18 mouse cellular contexts compared by ENCODE assay signal in genomic region chr8:41742796-41743670, GRCm38 (mm10).
DNase-seq lines count a peak whose midpoint lies in the region; ATAC-seq and TF ChIP-seq lines count a peak whose summit lies in the region.
"Had no signal": no experiment of that assay in that cellular context is flagged by ENCODE, and none has a peak within 500 bp of the region (broad histone marks: within the 10 kb centered on the region; RNA-seq: fewer than 3 reads in every experiment).

No protein-coding gene starts in this region.

- H3K79me2 ChIP-seq in CH12.LX (replicated peaks; ENCODE audit: control insufficient read depth, extremely low read depth, insufficient read depth, poor library complexity, severe bottlenecking) = no peaks in the 10 kb centered on the region

- no peak overlapping the region for H3K27ac ChIP-seq in CH12.LX (ENCODE audit: insufficient read depth, low read depth)
- peak overlapping the region; percentile 63 for H3K27ac ChIP-seq in forebrain, embryonic 10.5 days
- H3K27ac ChIP-seq in hindbrain, embryonic 12.5 days = no peak overlapping the region
- H3K27ac ChIP-seq in midbrain, embryonic 14.5 days (replicated peaks; ENCODE audit: low read depth, low read length) = no peak overlapping the region
- H3K27ac ChIP-seq in liver, postnatal 0 days (ENCODE audit: low read depth) = no peak overlapping the region
- H3K27ac ChIP-seq: embryonic facial prominence, embryonic 12.5 days; heart, embryonic 15.5 days; intestine, embryonic 15.5 days; kidney, postnatal 0 days; stomach, embryonic 15.5 days had no signal

- no peak overlapping the region for H3K9ac ChIP-seq in CH12.LX (ENCODE audit: insufficient read depth, low read depth)
- H3K9ac ChIP-seq in hindbrain, embryonic 12.5 days = no peak overlapping the region
- H3K9ac ChIP-seq in midbrain, embryonic 14.5 days (replicated peaks; ENCODE audit: low read length) = no peak overlapping the region
- H3K9ac ChIP-seq in liver, postnatal 0 days (replicated peaks) = no peak overlapping the region
- H3K9ac ChIP-seq: embryonic facial prominence, embryonic 12.5 days; heart, embryonic 15.5 days; intestine, embryonic 15.5 days; stomach, embryonic 15.5 days had no signal

- H3K4me3 ChIP-seq in CH12.LX (replicated peaks in 1 of 3; ENCODE audit: low read depth in 2 of 3, low read length in 2 of 3, poor library complexity in 1 of 3) = no peak overlapping the region
- H3K4me3 ChIP-seq in forebrain, embryonic 10.5 days = no peak overlapping the region; the same call in 1 of the 2 replicates
- H3K4me3 ChIP-seq in hindbrain, embryonic 12.5 days = no peak overlapping the region
- no peak overlapping the region for H3K4me3 ChIP-seq in midbrain, embryonic 14.5 days (replicated peaks; ENCODE audit: low read depth, low read length)
- H3K4me3 ChIP-seq in liver, postnatal 0 days (ENCODE audit: low read depth, low read length) = no peak overlapping the region
- H3K4me3 ChIP-seq: embryonic facial prominence, embryonic 12.5 days; heart, embryonic 15.5 days; intestine, embryonic 15.5 days; stomach, embryonic 15.5 days had no signal

- no peak for TF ChIP-seq EP300 in CH12.LX (IDR thresholded peaks at IDR 0.05; ENCODE audit: low read length)
- no peak for TF ChIP-seq EP300 in liver, postnatal 0 days (IDR thresholded peaks at IDR 0.05; ENCODE audit: low read depth)

- H3K27me3 ChIP-seq in CH12.LX (replicated peaks) = no peaks in the 10 kb centered on the region
- H3K27me3 ChIP-seq in forebrain, embryonic 10.5 days (ENCODE audit: poor library complexity, severe bottlenecking) = no peaks in the 10 kb centered on the region
- no peaks in the 10 kb centered on the region for H3K27me3 ChIP-seq in hindbrain, embryonic 12.5 days
- H3K27me3 ChIP-seq in midbrain, embryonic 14.5 days (ENCODE audit: control insufficient read depth, insufficient read depth, low read length) = no peaks in the 10 kb centered on the region
- H3K27me3 ChIP-seq in liver, postnatal 0 days (ENCODE audit: insufficient read depth, low read length) = no peaks in the 10 kb centered on the region
- H3K27me3 ChIP-seq: embryonic facial prominence, embryonic 12.5 days; heart, embryonic 15.5 days; intestine, embryonic 15.5 days; stomach, embryonic 15.5 days had no signal

- no peak overlapping the region for H3K4me2 ChIP-seq in CH12.LX (ENCODE audit: insufficient read depth, low read depth, poor library complexity, severe bottlenecking)
- peak overlapping the region; percentile 19 for H3K4me2 ChIP-seq in hindbrain, embryonic 12.5 days (replicated peaks)
- peak overlapping the region; percentile 31 for H3K4me2 ChIP-seq in midbrain, embryonic 14.5 days (ENCODE audit: low read length)
- H3K4me2 ChIP-seq in liver, postnatal 0 days (ENCODE audit: low read depth, low read length) = no peak overlapping the region
- H3K4me2 ChIP-seq: embryonic facial prominence, embryonic 12.5 days; heart, embryonic 15.5 days; intestine, embryonic 15.5 days; stomach, embryonic 15.5 days had no signal

- peak; percentile 89 for ATAC-seq in hindbrain, embryonic 12.5 days (ENCODE audit: low FRiP score)
- ATAC-seq in midbrain, embryonic 14.5 days (ENCODE audit: low FRiP score, low TSS enrichment) = no peak; the same call in 1 of the 2 replicates
- ATAC-seq in liver, postnatal 0 days = no peak
- ATAC-seq in granulocyte monocyte progenitor cell, adult 5-6 weeks (replicated peaks; ENCODE audit: poor library complexity, severe bottlenecking) = no peak
- ATAC-seq: activated CD4-positive, CD25-positive, alpha-beta regulatory T cell, adult 4 months; intestine, embryonic 15.5 days had no signal

- in situ Hi-C loops in CH12.LX (cut with MboI; ENCODE audit: low pct_ligation_motif_present, low pct_unique_long_range_greater_than_20kb, low sequenced_read_pairs) = no loop called here

- no peaks in the 10 kb centered on the region for H3K9me3 ChIP-seq in CH12.LX (replicated peaks; ENCODE audit: low read length)
- no peaks in the 10 kb centered on the region for H3K9me3 ChIP-seq in forebrain, embryonic 10.5 days
- no peaks in the 10 kb centered on the region for H3K9me3 ChIP-seq in hindbrain, embryonic 12.5 days (replicated peaks)
- H3K9me3 ChIP-seq in midbrain, embryonic 14.5 days (ENCODE audit: control insufficient read depth, low read length) = no peaks in the 10 kb centered on the region
- H3K9me3 ChIP-seq in liver, postnatal 0 days (ENCODE audit: low read length) = no peaks in the 10 kb centered on the region
- H3K9me3 ChIP-seq: embryonic facial prominence, embryonic 12.5 days; heart, embryonic 15.5 days; intestine, embryonic 15.5 days; stomach, embryonic 15.5 days had no signal

- no peak for TF ChIP-seq POLR2A in CH12.LX (IDR thresholded peaks at IDR 0.05; ENCODE audit: low read depth, low read length)

- WGBS in forebrain, embryonic 10.5 days = 59% methylated on average over 11 of the region's 11 CpGs
- 40% methylated on average over 11 of the region's 11 CpGs for WGBS in hindbrain, embryonic 12.5 days
- WGBS in midbrain, embryonic 14.5 days = 28% methylated on average over 11 of the region's 11 CpGs
- WGBS in liver, postnatal 0 days (ENCODE audit: insufficient replicate concordance) = 70% methylated on average over 11 of the region's 11 CpGs

- no peaks in the 10 kb centered on the region for H3K4me1 ChIP-seq in CH12.LX (ENCODE audit: control insufficient read depth in 1 of 2, insufficient read depth in 2 of 2)
- H3K4me1 ChIP-seq in forebrain, embryonic 10.5 days = peaks cover 13% of the 10 kb centered on the region
- no peaks in the 10 kb centered on the region; the same call in 1 of the 2 replicates for H3K4me1 ChIP-seq in hindbrain, embryonic 12.5 days
- H3K4me1 ChIP-seq in midbrain, embryonic 14.5 days (ENCODE audit: control insufficient read depth, insufficient read depth, low read length) = no peaks in the 10 kb centered on the region
- H3K4me1 ChIP-seq in liver, postnatal 0 days (ENCODE audit: insufficient read depth) = no peaks in the 10 kb centered on the region
- H3K4me1 ChIP-seq: embryonic facial prominence, embryonic 12.5 days; heart, embryonic 15.5 days; intestine, embryonic 15.5 days; stomach, embryonic 15.5 days had no signal

- TF ChIP-seq RAD21 in CH12.LX (IDR thresholded peaks at IDR 0.05; ENCODE audit: low read depth, low read length) = no peak

- peak; percentile 3 for DNase-seq in CH12.LX (ENCODE audit: extremely low read depth)
- peak; percentile 16 for DNase-seq in forebrain, embryonic 10.5 days (ENCODE audit: extremely low spot score, low spot score)
- DNase-seq in midbrain, embryonic 14.5 days = peak; percentile 55
- DNase-seq in liver, postnatal 0 days = no peak
- no peak for DNase-seq in spleen, postnatal 14 days (ENCODE audit: low spot score in 2 of 2)
- DNase-seq in layer of hippocampus, adult 9-11 months = no peak
- DNase-seq: cerebellum, adult 8-10 months; gastrocnemius, postnatal 36 days; right cerebral cortex, postnatal 25 days; thymus, postnatal 14 days had no signal

- dilution Hi-C loops in CH12.LX (cut with MboI; ENCODE audit: extremely low pct_ligation_motif_present, extremely low pct_unique_long_range_greater_than_20kb, low sequenced_read_pairs) = no loop called here

- H3K36me3 ChIP-seq in CH12.LX (replicated peaks in 1 of 2; ENCODE audit: control insufficient read depth in 1 of 2, insufficient read depth in 1 of 2, low read length in 1 of 2) = no peaks in the 10 kb centered on the region
- no peaks in the 10 kb centered on the region for H3K36me3 ChIP-seq in forebrain, embryonic 10.5 days (replicated peaks)
- no peaks in the 10 kb centered on the region for H3K36me3 ChIP-seq in hindbrain, embryonic 12.5 days
- no peaks in the 10 kb centered on the region for H3K36me3 ChIP-seq in midbrain, embryonic 14.5 days (ENCODE audit: control insufficient read depth, insufficient read depth, low read length)
- H3K36me3 ChIP-seq in liver, postnatal 0 days (replicated peaks; ENCODE audit: insufficient read depth, low read length) = no peaks in the 10 kb centered on the region
- H3K36me3 ChIP-seq: embryonic facial prominence, embryonic 12.5 days; heart, embryonic 15.5 days; intestine, embryonic 15.5 days; stomach, embryonic 15.5 days had no signal

- TF ChIP-seq CTCF in CH12.LX (conservative IDR thresholded peaks at IDR 0.05 in 1 of 2, IDR thresholded peaks at IDR 0.05 in 1 of 2; ENCODE audit: low read depth in 2 of 2, low read length in 2 of 2) = no peak
- no peak for TF ChIP-seq CTCF in liver, postnatal 0 days (IDR thresholded peaks at IDR 0.05; ENCODE audit: low read depth)

TF ChIP-seq in CH12.LX, 34 proteins besides CTCF, POLR2A, EP300 and RAD21:
- TF ChIP-seq TCF12 (IDR thresholded peaks at IDR 0.05; ENCODE audit: low read depth, low read length) (no peak), BHLHE40 (IDR thresholded peaks at IDR 0.05; ENCODE audit: low read depth, low read length) (no peak), CHD2 (IDR thresholded peaks at IDR 0.05; ENCODE audit: low read length) (no peak), ZNF384 (IDR thresholded peaks at IDR 0.05; ENCODE audit: low read depth, low read length) (no peak), USF1 (IDR thresholded peaks at IDR 0.05; ENCODE audit: low read depth, low read length) (no peak), UBTF (IDR thresholded peaks at IDR 0.05; ENCODE audit: low read depth, low read length) (no peak), PAX5 (IDR thresholded peaks at IDR 0.05; ENCODE audit: low read length) (no peak), CHD1 (IDR thresholded peaks at IDR 0.05; ENCODE audit: low read depth, low read length) (no peak), MEF2A (IDR thresholded peaks at IDR 0.05; ENCODE audit: borderline replicate concordance, low read depth, low read length) (no peak), JUN (IDR thresholded peaks at IDR 0.05; ENCODE audit: insufficient read depth, low read depth, low read length) (no peak), GABPA (IDR thresholded peaks at IDR 0.05; ENCODE audit: insufficient replicate concordance, low read depth, low read length) (no peak), TBP (conservative IDR thresholded peaks at IDR 0.05; ENCODE audit: low read depth, low read length) (no peak), JUND (conservative IDR thresholded peaks at IDR 0.05; ENCODE audit: low read depth, low read length) (no peak), E2F4 (IDR thresholded peaks at IDR 0.05; ENCODE audit: insufficient replicate concordance, low read depth, low read length) (no peak), SMC3 (IDR thresholded peaks at IDR 0.05; ENCODE audit: low read depth, low read length) (no peak), NRF1 (IDR thresholded peaks at IDR 0.05; ENCODE audit: low read depth, low read length) (no peak), NELFE (IDR thresholded peaks at IDR 0.05; ENCODE audit: low read depth, low read length) (no peak)

Comparison
In these comparisons a context has a peak if more than half of its experiments do, and no peak if none do; other contexts are left out.
1. DNase-seq: peak in CH12.LX (single experiment), forebrain, embryonic 10.5 days (single experiment) and midbrain, embryonic 14.5 days (single experiment); none in liver, postnatal 0 days (single experiment), spleen, postnatal 14 days (0 of 2) and layer of hippocampus, adult 9-11 months (single experiment).
2. H3K4me2 ChIP-seq: peak in hindbrain, embryonic 12.5 days (single experiment) and midbrain, embryonic 14.5 days (single experiment); none in CH12.LX (single experiment) and liver, postnatal 0 days (single experiment).